Mouse (Mus musculus) midbrain, embryonic 16.5 days (tissue): ENCODE results near the gene Ubfd1. TPM values are rescaled to one million over a fixed set of nuclear protein-coding genes. Genes with fewer than 3 reads are reported as not detected.

Experiments used
- ATAC-seq: fragments of 200-750 bp; cut with Nextera tagmentation; 2 replicates; pipeline ENCODE4 v1.8.0; 2017; ENCODE audit warnings: moderate TSS enrichment
- H3K27ac ChIP-seq: fragments of 300-500 bp; sonication (generic); 2 replicates; pipeline ENCODE4 v1.5.1; 2014; ENCODE audit warnings: mild to moderate bottlenecking, low read length, mixed read lengths
- H3K27me3 ChIP-seq: fragments of 300-500 bp; sonication (generic); 2 replicates; pipeline ENCODE4 v1.6.1; 2014; ENCODE audit warnings: low read depth, low read length, mixed read lengths; ENCODE audit not compliant: control insufficient read depth, insufficient read depth
- H3K36me3 ChIP-seq: fragments of 300-500 bp; sonication (generic); 2 replicates; pipeline ENCODE4 v1.6.1; 2014; ENCODE audit warnings: mild to moderate bottlenecking, low read length, moderate library complexity, mixed read lengths; ENCODE audit not compliant: control insufficient read depth, insufficient read depth
- H3K4me1 ChIP-seq: fragments of 300-500 bp; sonication (generic); 2 replicates; pipeline ENCODE4 v1.6.1; 2014; ENCODE audit warnings: mild to moderate bottlenecking, low read length, mixed read lengths; ENCODE audit not compliant: control insufficient read depth, insufficient read depth
- H3K4me2 ChIP-seq: fragments of 300-500 bp; sonication (generic); 2 replicates; pipeline ENCODE4 v1.6.1; 2014; ENCODE audit warnings: mild to moderate bottlenecking, low read length, mixed read lengths
- H3K4me3 ChIP-seq: fragments of 300-500 bp; sonication (generic); 2 replicates; pipeline ENCODE4 v1.5.1; 2014; ENCODE audit warnings: low read depth, mild to moderate bottlenecking, low read length, moderate library complexity, mixed read lengths
- H3K9ac ChIP-seq: fragments of 300-500 bp; sonication (generic); 2 replicates; pipeline ENCODE4 v1.6.1; 2014; ENCODE audit warnings: low read depth, low read length, mixed read lengths
- H3K9me3 ChIP-seq: fragments of 300-500 bp; sonication (generic); replicated peaks from 2 replicates; pipeline ENCODE4 v1.6.1; 2014; ENCODE audit warnings: mild to moderate bottlenecking, low read length, mixed read lengths; ENCODE audit not compliant: control insufficient read depth, poor library complexity, severe bottlenecking
- WGBS: fragments of 180-500 bp; shearing (Covaris S2); extraction: QIAGEN DNeasy Blood & Tissue Kit; methylation state at CpG from one replicate; pipeline ENCODE4 v1.1.7; 2014; 5-methylcytosine and 5-hydroxymethylcytosine counted together
- polyA plus RNA-seq: library from polyadenylated mRNA; unstranded; fragments of >200 nt; fragmentation: Nextera tagmentation; extraction: Ambion mirVana; gene quantifications from 2 replicates; pipeline ENCODE4 v1.2.1, GENCODE M21; 2015

The Ubfd1 gene
- polyA plus RNA-seq, 1 experiment from 2014 or later, result 75.7 TPM

DNA sequence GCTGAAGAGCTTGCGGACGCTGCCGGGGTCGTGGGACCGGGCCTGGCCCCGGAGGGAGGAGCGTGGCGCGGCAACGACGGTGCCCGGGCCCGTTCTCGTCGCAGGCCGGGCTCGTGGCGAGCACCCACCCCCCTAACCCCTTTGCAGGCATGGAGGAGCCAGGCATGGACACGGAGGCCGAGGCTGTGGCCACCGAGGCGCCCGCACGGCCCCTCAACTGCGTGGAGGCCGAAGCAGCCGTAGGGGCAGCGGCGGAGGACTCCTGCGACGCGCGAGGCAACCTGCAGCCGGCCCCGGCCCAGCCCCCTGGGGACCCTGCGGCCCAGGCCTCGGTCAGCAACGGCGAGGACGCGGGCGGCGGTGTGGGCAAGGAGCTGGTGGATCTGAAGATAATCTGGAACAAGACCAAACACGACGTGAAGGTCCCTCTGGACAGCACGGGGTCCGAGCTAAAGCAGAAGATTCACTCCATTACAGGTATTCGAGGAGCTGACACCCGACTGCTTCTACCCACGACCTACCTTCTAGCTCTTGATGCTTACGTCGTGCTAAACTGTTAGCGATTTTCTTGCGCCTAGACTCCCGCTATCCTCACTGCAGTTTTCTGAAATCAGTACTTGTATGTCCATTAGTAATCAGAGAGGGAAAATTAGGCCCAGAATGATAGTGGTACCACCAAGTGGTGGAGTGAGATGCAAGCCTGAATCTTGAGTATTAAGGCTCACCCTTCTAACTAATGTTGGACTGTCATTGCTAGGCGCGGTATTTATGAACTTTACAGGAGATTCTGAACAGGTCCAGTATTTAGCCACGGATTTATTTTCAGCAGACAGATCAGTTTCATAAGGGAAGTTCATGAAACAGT is 774 bp downstream of the Ubfd1 start:
- no peaks in the 10 kb centered on the region for H3K9me3 ChIP-seq
- no peaks in the 10 kb centered on the region for H3K27me3 ChIP-seq
- H3K4me1 ChIP-seq, result peaks cover 26% of the 10 kb centered on the region
- peaks cover 13% of the 10 kb centered on the region; the same call in 1 of the 2 replicates for H3K36me3 ChIP-seq
- WGBS, result 2% methylated on average over 58 of the region's 58 CpGs
- H3K27ac ChIP-seq, result peak overlapping the region; percentile 97
- H3K4me3 ChIP-seq, result peak overlapping the region; percentile 97
- peak overlapping the region; percentile 88 for H3K4me2 ChIP-seq
- peak overlapping the region; percentile 93 for H3K9ac ChIP-seq
- peak; percentile 68 for ATAC-seq

DNA sequence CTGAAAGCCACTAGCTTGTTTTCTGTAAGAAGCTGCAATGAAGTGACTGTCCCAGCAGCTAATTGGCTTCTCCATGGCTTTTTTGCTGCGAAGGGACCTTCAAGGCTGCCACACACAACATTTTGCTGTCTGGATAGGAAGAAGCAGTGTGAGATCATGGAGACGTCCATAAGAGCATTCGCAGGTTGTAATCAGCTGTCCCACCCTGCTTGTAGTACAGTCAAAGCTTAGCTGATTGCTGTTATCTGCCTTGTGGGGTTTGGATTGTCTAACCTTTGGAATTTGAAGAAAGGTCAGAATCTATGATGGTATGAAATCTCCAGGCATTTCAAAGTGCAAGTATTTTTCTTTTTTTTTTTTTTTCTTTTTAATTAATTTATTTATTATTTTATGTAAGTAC is 7.4 kb downstream of the Ubfd1 start:
- Histone ChIP-seq H3K9me3 (no peaks in the 10 kb centered on the region), H3K4me3 (no peak overlapping the region), H3K4me1 (peaks cover 3% of the 10 kb centered on the region), H3K9ac (no peak overlapping the region), H3K4me2 (no peak overlapping the region), H3K27ac (no peak overlapping the region), H3K27me3 (no peaks in the 10 kb centered on the region), H3K36me3 (peaks cover 54% of the 10 kb centered on the region)
- ATAC-seq, result no peak
- WGBS, result 84% methylated on average over 3 of the region's 3 CpGs

DNA sequence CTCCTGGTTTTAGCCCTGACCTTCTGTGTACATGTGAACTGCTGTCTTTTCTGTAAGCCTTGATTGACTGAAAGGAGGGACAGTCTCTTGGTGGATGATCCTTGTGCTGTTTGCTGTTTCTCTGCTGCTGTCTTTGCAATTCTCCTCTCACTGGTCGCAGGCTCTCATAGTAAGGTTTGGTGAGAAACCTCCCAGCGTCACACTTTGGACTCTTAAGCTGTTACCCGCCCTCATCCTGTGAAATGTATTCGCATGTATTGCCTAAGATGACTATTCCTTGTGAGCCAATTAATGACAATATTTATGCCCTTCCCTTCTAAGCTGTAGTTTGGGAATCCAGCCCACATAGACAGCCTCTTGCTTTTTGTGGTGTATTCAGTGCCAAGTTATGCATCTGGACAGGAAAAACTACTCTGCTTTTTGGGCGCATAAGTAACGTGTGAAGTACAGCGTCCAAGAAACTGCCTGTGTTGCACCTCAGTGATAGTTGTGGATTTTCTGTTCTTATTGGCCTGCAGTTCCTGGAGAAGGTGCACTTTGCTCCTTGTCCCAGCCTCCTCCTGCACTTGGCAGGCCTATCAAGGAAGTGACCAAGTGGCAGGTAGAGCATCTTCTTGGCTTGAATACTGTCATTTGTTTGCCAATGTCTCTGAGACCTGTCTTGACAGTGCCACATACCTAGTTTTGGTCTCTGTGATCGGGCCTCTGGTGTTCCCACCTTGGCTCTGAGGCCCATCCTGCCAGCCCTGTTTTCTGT is 13.0 kb downstream of the Ubfd1 start:
- 97% methylated on average over 8 of the region's 8 CpGs for WGBS
- no peak overlapping the region for H3K4me2 ChIP-seq
- H3K9me3 ChIP-seq, result no peaks in the 10 kb centered on the region
- H3K4me1 ChIP-seq, result no peaks in the 10 kb centered on the region
- H3K36me3 ChIP-seq, result peaks cover 49% of the 10 kb centered on the region
- no peak overlapping the region for H3K4me3 ChIP-seq
- no peak for ATAC-seq
- no peaks in the 10 kb centered on the region for H3K27me3 ChIP-seq
- H3K9ac ChIP-seq, result no peak overlapping the region
- no peak overlapping the region for H3K27ac ChIP-seq

DNA sequence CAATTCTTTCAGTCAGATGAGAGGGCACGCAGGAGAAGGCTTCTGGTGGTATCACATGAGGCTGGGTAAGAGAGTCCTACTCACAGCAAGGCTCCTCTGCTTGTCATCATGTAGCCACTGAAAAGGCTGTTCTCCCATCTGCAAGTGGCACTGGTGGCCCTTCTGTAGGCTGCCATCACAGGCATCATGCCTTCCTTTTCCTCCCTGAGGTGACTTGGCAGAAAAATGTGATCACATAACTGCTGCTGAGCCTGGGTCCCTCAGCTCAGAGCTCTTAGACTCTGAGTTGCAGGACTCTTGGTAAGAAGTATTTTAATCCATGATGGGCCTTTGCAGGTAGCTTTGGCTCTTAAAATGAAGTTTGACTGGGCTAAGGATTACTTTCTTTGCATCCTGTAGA is 14.1 kb downstream of the Ubfd1 start:
- WGBS, result 95% methylated on average over 1 of the region's 1 CpGs
- no peak overlapping the region for H3K27ac ChIP-seq
- no peak overlapping the region for H3K4me2 ChIP-seq
- H3K9me3 ChIP-seq, result no peaks in the 10 kb centered on the region
- no peak overlapping the region for H3K4me3 ChIP-seq
- H3K9ac ChIP-seq, result no peak overlapping the region
- no peaks in the 10 kb centered on the region for H3K27me3 ChIP-seq
- H3K4me1 ChIP-seq, result no peaks in the 10 kb centered on the region
- no peak for ATAC-seq
- peaks cover 45% of the 10 kb centered on the region for H3K36me3 ChIP-seq

DNA sequence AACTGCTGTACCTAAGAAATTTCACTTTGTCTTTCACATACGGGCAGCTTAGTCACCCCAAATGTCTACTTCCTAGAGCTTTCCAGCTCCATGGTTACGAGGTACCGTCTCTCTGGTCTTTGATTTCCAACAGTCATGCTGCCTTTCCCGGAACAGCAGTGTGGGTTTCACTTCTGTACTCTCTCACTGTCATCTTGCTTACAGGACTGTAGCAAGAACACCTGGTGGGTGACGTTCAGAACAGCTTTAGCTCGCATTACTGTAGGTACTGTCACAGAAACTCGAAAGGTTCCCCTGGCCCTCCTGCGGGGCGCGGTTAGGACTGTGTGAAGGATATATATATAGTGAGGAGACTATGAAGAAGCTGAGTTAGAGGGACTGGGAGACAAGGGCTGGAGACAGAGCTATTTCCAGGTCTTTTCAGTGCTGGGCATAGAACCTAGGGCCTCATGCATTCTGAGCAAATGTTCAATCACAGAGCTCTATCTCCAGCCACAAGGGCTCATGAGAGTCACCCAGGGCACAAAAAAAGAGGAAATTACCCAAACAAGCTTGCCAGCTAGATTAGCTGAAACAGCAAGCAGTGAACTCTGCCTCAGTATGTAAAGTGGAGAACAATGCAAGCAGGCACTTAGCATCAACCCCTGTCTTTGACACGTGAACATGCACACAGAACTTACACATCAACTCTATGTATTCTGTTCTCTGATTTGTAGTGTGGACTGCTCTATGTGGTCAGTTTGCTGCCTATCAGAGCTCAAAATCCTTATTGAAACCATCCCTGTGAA is 20.4 kb downstream of the Ubfd1 start:
- no peak overlapping the region for H3K9ac ChIP-seq
- 93% methylated on average over 11 of the region's 11 CpGs for WGBS
- ATAC-seq, result no peak
- H3K27me3 ChIP-seq, result no peaks in the 10 kb centered on the region
- H3K27ac ChIP-seq, result no peak overlapping the region
- H3K36me3 ChIP-seq, result peaks cover 31% of the 10 kb centered on the region
- H3K4me2 ChIP-seq, result no peak overlapping the region
- H3K9me3 ChIP-seq, result no peaks in the 10 kb centered on the region
- no peak overlapping the region for H3K4me3 ChIP-seq
- no peaks in the 10 kb centered on the region for H3K4me1 ChIP-seq

DNA sequence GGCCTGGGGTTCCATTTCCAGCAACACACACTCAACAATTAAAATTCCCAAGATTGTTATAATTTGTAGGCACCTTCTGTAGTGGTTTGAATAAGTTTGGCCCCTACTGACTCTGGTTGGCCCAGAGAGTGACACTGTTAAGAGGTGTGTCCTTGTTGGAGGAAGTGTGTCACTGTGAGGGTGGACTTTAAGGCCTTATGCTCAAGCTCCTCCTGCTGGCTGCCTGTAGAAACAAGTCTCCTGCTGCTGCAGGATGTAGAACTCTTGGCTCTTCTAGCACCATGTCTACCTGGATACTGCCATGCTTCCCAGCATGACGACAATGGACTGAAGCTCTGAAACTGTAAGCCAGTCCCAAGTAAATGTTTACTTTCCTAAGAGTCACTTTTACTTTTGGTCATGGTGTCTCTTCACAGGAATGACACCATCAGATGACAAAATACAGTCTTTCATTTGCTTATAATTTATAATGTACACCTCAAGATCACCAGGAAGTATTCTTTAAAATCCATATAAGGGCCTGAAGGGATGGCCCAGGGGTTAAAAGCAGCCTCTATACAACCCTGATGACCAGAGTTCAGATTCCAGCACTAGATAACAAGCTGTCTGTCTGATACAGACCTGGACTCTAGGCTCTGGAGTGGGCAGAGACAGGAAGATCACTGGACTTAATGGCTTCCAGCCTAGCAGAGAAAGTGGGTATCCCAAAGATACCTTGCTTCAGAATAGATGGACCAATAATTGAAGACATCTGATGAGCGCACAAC is 27.8 kb downstream of the Ubfd1 start:
- Histone ChIP-seq H3K27me3 (no peaks in the 10 kb centered on the region), H3K9ac (no peak overlapping the region), H3K9me3 (no peaks in the 10 kb centered on the region), H3K4me2 (no peak overlapping the region), H3K4me1 (peaks cover 6% of the 10 kb centered on the region; the same call in 1 of the 2 replicates), H3K36me3 (peaks cover 36% of the 10 kb centered on the region), H3K27ac (no peak overlapping the region), H3K4me3 (no peak overlapping the region)
- no peak for ATAC-seq
- 94% methylated on average over 2 of the region's 2 CpGs for WGBS

DNA sequence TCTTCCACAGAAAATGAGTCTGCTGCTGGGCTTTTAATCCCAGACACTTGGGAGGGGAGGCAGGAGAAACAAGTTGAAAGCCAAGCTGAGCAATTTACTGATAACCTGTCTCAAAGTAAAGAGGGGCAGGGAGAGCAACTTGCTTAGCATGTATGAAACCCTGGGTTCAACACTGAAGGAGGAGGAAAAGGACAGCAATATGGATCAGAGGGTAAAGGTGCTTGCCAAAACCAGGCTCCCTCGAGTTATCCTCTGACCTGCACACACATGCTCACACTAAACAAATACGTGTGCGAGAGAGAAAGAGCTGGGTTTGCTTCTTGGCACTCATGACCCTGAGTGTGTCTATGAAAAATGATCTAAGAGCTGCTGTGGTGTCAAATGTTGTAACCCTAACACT is 31.0 kb downstream of the Ubfd1 start:
- Histone ChIP-seq H3K27me3 (no peaks in the 10 kb centered on the region), H3K36me3 (peaks cover 21% of the 10 kb centered on the region), H3K9me3 (no peaks in the 10 kb centered on the region), H3K9ac (no peak overlapping the region), H3K4me3 (no peak overlapping the region), H3K27ac (no peak overlapping the region), H3K4me2 (no peak overlapping the region), H3K4me1 (peaks cover 18% of the 10 kb centered on the region)
- ATAC-seq, result no peak
- WGBS, result 96% methylated on average over 3 of the region's 3 CpGs

DNA sequence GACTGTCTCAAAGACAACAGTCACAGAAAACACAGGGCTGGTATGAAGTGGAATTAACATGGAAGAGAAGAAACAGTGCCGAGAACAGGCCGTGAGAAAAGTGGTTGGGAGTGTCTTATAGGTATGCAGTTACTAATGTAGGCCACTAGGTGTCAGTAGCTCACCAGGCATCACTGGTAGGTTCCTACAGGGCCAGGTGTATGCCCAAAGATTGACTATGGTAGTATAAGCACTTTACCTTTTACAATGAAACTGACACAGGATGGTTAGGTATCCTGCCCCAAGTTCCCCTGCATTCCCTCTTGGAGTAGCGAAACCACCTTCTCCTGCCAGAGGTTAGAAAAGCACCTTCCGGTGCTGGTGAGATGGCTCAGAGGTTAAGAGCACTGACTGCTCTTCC is 32.2 kb downstream of the Ubfd1 start:
- no peaks in the 10 kb centered on the region for H3K9me3 ChIP-seq
- peaks cover 21% of the 10 kb centered on the region for H3K36me3 ChIP-seq
- no peak overlapping the region for H3K27ac ChIP-seq
- peaks cover 18% of the 10 kb centered on the region for H3K4me1 ChIP-seq
- H3K27me3 ChIP-seq, result no peaks in the 10 kb centered on the region
- 57% methylated on average over 4 of the region's 4 CpGs for WGBS
- 0 out of 2 replicates have a peak overlapping the region, but pooled peaks have one; percentile 12 for H3K4me2 ChIP-seq
- no peak overlapping the region for H3K9ac ChIP-seq
- ATAC-seq, result no peak
- no peak overlapping the region for H3K4me3 ChIP-seq
